Mouse (Mus musculus) adrenal gland, adult (tissue): Measurements from ENCODE around the gene Snrnp35.

Source experiments
- DNase-seq, 2 experiments: peaks; one replicate each; pipeline ENCODE4 v3.0.0; 2022 to 2023; ENCODE audit warnings: low spot score in 1 of 2; ENCODE audit not compliant: inconsistent age in 2 of 2

The Snrnp35 gene

DNA sequence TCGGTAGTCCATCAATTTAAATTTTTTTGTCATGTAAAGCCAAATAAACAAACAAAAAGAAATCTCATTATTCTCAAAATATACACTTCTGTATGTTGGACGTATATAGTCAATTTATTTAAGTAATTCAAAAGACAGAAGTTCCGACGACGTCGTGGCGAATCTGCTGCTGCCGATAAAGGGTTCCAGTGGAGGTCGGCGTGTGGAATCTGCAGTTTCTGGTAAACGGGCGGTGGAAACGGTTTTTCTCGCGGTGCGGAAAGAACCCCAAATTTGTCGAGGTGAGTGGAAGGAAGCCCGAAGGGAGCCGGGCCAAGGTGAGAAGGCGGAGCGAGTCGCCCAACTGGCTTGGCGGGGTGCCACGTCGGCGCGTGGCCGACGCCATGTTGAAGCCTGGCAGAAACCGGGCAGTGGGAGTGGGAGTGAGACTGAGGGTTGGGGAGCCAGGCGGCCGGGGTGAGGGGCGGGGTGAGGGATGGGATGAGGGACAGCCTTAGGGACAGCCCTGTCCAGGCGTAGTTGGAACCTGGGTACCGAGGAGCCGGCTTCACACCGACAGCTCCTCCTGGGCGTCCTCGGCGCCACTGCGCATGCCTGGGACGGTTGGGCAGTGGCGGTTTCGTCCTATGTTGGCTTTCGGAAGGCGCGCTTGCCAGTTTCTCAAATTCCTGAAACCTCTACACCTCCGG lies at the start of gene Snrnp35:
Gene Snrnp35 (plus strand): TSS at position 169 of the 689 bp plus-strand sequence.
- peak; percentile 94 to 99 for DNase-seq

DNA sequence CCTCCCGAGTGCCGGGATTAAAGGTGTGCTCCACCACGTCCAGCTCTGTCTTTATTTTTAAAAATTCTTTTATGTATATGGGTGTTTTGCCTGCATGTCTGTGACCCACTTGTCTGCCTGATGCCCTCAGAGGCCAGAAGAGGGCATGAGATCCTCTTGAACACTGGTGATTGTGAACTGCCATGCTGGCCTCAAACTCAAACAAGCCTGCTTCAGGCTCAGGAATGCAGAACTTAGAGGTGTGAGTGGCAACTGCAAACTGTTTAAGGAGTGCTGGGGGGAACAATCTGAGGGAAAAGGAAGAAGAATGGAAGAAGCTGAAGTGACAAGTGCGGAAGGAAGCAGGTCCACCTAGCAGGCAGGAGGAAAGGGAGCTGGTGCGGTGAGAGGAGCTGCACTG lies 44.7 kb upstream of the Snrnp35 start:
- DNase-seq, result peak; percentile 42 to 74

- DNase-seq, result peak in 1 of 2 experiments; percentile 46
Observed at GRCm38 (mm10) chr5:124438746-124439145, 44.2 kb upstream of the Snrnp35 start.

DNA sequence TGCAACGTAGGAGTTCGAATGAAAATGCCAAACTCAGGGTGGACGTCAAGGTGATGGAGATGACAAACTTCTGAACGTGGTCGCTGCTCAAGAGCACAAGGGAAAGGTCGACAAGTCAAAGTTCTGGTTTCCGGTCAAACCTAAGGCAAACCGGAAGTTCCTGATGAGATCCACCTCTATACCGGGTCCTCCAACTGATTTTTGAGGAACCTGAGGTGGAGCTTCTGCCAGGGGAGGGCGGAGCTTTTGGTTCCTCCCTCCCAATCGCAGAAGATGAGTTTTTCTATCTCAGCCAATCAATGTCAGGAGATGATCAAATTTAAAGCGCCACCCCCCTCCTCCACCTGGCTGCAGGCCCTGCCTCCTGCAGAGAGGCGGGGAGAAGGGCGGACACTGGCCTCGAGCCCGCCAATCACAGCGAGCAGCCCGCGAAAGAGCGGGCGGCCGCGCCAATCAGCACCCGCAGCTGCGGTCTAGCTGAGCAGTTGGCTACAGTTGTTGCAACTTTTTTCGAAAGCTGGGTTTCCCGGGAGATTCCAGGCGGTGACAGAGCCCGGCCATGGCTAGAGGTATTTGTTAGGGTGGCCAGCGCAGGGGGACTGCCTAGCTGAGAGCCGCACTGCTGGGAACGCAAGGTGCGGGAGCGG lies 43.4 kb upstream of the Snrnp35 start, which contains the start of gene Kmt5a:
Gene Kmt5a (plus strand): TSS at position 484 of the 647 bp plus-strand sequence.
- peak; percentile 98 to 99 for DNase-seq

- no peak for DNase-seq
Observed at GRCm38 (mm10) chr5:124440094-124440701, 42.7 kb upstream of the Snrnp35 start.

- peak in 1 of 2 experiments; percentile 86 for DNase-seq
Observed at GRCm38 (mm10) chr5:124442628-124443027, 40.3 kb upstream of the Snrnp35 start.

DNA sequence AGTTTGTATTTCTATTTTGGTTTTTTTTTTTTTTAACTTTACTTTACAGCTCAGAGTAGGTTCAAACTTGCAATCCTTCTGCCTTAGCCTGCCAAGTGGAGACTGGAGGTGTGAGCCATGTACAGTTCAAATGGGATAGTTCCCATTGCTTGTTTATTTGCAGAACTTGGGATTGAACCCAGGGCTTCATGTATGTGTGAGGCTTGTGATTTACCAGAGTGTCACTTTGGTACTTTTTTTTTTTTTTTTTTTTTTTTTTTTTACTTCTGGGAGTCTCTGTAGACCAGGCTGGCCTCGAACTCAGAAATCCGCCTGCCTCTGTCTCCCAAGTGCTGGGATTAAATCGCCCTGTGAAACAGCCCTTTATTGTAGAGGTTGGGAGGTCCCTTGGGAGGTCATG lies 38.7 kb upstream of the Snrnp35 start:
- DNase-seq, result no peak

DNA sequence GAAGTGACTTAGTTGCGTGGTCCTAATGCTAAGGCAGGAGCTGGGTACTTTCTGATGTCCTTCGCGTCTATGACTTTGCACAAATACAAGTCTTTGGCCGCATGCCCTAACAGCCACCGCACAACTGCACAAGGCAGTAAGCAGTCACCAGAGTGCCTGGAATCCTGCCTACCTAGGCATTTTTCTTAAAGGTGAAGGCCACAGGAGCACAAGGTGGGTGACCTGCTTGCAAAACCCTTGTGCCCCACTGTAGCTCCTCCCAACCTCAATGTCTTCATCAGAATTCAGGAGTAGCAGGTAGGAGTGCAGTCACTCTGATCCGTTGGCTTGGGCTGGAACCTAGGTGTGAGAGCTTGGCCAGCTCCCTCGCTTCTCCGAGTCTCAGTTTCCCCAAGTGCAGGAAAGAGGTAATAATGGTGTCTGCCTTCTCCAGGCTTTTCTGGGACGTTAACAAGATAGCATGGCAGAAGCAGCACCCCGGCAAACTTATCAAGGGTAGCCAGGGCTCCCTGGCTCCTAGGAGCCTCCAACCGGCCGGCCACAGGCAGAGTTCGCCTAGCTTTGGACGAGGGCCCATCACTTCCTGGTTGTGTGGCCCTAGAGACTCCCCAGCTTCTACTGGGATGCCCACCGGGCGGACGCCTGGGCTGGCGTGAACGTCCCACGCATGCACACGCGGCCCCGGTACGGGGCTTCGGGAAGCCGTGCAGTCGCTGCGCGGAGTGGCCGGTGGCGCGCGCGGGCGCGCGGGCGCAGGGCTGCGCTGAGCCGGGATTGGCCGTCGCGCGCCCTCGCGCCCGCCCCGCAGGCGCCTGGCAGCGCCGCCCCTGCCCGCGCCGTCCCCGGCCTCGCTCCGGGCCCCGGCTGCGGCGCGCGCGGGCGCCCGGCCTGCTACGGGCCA lies 38.0 kb upstream of the Snrnp35 start:
- peak; percentile 83 to 94 for DNase-seq

DNA sequence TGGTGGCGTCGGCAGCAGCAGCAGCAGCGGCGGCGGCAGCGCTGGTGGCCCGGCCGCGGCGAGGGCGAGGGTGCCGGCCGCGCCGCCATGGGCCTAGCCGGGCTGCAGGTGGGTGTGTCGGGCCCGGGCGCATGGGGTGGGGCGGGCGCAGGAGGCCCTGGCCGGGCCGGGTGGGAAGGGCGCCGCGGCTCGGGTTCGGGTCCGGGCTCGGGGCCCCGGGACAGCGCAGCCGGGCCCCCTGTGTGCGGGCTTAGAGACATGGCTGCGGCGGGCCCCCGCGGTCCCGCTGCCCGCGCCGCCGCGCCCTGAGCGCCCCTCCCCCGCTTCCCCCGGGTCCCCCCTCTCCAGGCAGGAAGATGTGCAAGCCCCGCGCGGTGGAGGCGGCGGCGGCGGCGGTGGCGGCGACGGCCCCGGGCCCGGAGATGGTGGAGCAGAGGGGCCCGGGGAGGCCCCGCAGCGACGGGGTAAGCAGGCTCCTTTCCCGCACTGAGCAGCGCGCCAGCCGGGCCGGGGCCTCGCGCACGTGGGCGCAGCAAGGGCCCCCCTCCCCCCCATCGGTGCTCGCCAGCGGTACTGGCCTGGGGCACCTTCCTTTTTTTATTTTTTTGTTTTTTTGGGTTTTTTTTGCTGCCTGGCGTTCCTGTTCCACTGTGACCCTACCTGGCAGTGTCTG lies 37.2 kb upstream of the Snrnp35 start:
- DNase-seq, result peak; percentile 71 to 90

DNA sequence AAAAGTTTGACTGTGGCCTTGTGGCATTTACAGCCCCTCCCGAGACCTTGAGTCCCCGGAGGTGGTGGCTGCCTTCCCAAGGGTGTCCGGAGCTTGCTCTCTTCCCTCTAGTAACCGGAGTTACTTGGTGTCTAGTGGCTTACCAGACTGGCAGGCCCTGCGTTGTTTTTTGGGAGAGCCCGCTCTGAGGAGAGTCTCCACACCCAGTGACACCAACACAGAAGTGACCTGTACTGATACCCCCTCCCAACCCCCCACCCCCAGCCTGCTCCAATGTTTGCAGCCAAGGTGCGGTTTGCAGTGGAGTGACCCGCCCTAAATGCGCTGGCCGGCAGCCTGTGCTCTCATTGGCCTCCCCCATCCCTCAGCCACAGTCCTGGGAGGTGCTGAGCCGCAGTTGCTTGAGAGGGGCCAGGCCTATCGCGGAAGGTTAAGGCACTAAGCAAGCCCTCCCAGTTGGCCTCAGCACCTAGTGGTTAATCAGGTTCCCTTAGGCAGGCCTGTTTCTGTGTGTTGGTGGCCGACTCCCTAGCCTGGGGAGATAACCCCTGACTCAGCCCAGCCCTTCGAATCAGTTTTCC lies 36.5 kb upstream of the Snrnp35 start:
- peak; percentile 86 to 94 for DNase-seq

DNA sequence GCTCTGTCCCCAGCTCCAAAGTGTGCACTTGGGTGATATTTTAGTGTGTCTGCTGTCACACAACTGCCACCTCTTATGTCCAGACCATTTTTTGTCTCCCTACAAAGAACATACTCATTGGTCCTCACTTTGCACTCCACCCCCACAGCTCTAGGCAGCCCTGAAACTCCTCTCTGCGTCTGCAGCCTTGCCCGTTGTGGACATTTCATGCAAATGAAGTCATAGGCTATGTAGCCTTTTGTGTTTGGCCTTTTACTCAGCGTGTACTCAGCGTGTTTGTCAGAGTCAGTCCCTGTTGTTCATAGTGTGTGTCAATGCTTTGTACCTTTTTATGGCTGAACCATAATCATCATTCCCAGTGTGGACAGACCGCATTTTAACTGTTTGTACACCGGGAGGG lies 33.4 kb upstream of the Snrnp35 start:
- peak; percentile 71 to 83 for DNase-seq

GRCm38 (mm10) chr5:124450051-124450450 lies 32.9 kb upstream of the Snrnp35 start:
- DNase-seq, result peak in 1 of 2 experiments; percentile 32

GRCm38 (mm10) chr5:124450641-124451340 lies 32.1 kb upstream of the Snrnp35 start:
- peak in 1 of 2 experiments; percentile 26 for DNase-seq

DNA sequence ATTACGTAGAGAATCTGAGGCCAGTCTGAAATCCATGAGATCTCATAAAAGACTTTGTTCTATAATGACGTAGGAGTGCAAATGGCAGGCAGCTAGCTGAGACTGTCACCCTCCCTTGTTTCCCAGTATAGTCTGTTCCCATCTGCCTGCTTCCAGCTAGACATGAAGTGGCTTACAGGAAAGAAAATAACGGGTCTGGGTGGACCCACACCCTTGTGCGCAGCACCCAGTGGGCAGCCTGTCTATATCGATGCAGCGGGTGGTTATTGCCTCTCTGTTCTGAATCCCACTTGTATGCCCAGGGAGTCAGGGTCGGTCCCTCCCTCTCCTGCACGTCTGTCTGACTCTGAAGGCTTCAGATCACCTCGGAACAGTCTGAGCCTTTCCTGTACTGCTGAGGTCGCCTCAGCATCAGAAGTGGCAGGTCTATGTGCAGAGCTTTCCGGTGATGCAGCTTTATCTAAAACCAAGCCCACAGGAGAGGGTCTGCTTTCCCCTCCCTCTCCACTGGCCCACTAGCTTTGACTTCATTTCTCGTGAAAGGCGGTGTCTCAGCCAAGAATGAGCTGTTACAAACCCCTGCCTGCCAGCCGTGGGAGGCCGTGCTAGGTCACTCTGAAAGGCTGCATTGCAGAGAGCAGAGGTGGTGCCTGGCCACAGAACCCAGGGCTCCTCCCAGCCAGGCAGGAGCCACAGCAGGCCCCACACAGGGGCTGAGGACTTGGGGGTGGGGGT lies 30.3 kb upstream of the Snrnp35 start:
- peak in 1 of 2 experiments; percentile 39 for DNase-seq

DNA sequence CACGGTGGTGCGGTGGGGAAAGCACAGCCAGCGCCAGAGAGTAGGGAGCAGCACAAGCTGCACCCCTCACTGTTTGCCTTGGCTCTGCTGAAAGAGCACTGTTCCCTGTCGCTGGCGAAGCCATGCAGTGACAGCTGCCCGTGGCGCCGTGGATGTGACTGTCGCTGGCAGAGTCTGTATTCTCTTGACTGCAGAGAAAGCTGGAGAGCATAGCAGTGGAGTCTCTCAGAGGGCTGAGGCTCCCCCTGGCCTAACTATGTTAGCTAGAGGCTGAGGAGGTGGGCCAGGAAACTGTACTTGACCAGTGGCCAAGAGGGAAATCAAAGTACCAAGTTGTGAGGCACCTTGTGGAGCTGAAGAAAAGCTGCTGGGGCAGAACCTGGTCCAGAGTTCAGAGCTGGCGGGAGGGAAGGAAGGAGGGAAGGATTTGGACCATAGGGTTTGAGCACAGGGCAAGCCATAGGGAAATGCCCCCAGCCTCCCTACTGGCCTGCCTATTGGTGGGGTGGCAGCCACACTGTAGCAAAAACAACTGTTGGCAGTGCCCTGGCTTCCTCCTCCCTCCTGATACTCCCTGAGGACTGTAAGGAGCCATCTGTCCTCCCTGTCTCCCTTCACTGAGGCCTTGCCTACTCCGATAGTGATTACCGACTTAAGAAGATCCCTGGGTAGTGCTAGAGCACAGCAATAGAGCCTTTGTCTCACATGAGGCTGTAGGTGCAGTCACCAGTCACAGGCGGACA lies 29.4 kb upstream of the Snrnp35 start:
- peak in 1 of 2 experiments; percentile 35 for DNase-seq

GRCm38 (mm10) chr5:124454082-124454419 lies 28.9 kb upstream of the Snrnp35 start:
- peak in 1 of 2 experiments; percentile 35 for DNase-seq

DNA sequence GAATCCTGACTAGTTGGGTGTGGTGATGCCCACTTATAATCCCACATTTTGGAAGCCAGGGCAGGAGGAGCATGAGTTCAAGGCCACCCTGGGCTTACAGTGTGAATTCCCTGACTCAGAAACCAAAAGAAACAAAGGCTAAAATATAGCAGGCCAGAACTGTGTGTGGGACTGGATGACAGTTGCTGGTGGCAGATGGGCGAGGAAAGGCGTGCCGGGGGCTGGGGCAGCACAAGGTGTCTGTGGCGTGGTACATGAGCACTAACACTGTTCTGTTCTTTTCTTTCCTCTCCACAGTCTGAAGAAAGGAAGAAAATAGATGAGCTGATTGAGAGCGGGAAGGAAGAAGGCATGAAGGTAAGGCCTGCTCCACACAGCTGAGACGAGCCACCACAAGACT lies 26.2 kb upstream of the Snrnp35 start:
- no peak for DNase-seq

GRCm38 (mm10) chr5:124460922-124461321 lies 22.0 kb upstream of the Snrnp35 start:
- peak; percentile 74 to 82 for DNase-seq
